Mouse (Mus musculus): ENCODE results near the gene Tk1.
A peak's percentile ranks its signal among the peaks of the same experiment; 100 is the strongest.
"Not testable (repeated sequence)": the region's sequence is repeated elsewhere in the genome, so short reads cannot be mapped to it uniquely, and the experiment has no call there.

Tk1 gene

DNA sequence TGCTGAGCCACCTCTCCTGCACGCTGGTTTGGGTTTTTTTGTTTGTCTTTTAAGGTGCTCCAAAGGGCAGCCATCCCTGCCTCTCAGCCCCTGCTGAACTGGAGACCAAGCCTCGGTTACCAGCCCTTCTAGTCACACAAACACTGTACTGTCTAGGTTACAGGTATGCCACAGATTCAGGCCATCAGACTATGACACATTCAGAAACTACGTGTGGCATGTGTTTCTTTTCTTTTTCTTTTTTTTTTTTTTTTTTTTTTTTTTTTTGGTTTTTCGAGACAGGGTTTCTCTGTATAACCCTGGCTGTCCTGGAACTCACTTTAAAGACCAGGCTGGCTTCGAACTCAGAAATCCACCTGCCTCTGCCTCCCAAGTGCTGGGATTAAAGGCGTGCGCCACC is 37.4 kb downstream of the Tk1 start:
- not testable (repeated sequence) for DNase-seq

DNA sequence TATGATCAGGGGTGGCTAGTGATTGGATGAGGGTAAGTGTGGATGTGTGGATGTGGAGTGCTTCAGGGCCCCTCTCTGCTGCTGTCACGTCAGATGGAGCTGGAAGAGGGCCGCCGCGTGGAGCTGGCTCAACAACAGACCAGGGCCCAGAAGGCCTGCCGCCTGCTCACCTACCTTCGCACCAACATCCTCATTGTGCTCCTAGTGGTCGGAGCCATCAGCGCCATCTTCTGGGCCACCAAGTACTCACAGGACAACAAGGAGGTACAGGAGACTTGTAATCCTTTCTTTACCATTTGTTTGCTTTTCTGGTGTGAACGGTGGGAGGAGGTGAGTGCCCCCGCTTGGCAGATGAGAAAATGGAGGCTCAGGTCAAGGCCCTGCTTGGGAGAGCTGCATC is 39.6 kb downstream of the Tk1 start:
- peak; percentile 77 for DNase-seq

DNA sequence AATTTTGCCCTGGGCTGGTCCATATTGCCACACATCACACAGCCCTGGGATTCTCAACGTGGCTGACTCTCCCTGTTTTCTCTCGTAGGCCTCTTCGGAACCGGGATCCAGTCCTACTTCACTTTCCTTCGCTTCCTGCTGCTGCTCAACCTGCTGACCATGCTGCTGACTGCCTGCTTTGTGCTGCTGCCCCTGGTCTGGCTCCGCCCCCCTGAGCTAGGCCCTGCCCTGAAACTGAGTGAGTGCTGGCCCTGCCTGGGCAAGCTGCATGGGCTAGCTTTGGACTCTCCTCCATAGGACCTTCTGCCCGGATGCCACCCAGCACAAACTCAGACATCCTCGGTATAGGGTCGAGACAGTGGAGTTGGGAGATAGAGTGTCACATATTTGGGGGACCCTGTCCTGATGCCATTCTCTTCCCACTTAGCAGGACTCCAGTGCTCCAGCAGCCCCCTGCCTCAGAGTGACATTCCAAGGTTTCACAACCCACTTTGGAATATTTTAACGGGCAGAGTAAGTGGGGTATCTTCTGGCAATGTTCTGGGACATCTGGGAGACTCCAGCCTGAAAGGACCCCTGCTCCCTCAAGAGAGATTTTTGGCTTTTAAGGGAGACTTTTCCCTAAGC is 42.1 kb downstream of the Tk1 start:
- DNase-seq = peak; percentile 45

DNA sequence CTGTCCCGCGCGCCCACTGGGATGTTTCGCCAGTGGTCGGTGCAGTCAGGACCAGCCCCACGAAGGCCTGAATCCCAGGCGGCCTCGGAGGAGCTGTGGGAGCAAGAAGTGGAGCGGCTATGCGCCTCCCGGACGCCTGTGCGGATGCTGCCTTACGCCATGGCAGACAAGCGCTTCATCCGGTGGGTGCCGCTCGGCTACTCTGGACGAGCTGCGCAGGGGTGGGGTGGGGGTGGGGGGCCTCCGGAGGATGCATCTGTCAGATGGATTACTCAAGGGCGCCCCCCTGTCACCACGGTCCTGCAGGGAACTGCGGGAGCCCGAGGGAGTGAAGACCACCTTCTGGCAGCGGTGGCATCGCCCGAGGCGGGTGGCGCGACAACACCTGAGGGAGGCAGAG is 42.8 kb downstream of the Tk1 start:
- DNase-seq = peak; percentile 39

DNA sequence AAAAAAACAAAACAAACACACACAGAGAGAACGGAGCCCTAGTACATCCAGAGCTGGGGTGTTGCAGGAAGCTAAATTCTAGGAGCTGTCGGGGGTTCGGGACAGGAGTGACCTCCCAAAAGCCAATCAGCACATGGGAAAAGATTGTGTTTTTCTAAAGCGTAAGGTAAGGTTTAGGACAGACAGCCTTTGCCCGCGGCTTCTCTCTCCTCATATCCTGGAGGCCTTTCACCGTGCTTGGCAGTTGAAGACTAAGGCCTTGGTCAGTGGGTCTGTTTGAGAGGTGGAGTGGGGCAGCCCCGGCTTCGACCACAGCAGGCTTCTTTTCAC is 43.2 kb downstream of the Tk1 start:
- no peak for DNase-seq

DNA sequence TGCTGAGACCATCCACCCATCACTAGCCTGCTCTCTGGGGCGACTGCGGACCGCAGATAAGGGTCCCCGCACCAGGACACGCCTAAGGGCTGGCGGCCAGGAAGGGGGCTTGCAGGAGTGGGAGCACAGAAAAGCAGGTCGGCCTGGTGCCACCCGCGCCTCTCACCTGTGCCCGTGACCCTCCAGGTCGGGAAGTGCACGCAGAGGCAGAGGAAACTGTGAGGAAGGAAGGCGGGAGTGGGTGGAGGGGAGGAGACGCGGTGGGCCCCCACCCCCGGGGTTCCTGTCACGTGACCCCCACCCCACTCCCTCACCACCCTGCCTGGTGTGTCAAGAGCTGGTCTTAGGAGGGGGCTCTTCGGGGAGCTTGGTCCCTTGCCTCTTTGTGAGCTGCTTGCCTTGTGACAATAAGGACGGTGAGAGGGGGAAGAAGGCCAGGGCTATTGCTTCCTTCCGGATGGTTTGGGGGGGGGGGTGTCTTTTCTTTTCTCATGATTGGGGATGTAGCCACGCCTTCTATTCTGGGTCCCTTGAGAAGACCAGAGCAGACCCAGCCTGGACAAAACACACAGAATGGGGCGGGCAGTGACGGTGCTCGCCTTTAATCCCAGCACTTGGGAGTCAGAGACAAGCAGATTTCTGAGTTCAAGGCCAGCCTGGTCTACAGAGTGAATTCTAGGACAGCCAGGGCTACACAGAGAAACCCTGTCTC is 43.7 kb downstream of the Tk1 start, which contains the start of the genes Tmc8 and Tmc6:
Gene Tmc8, plus strand, starts transcription at position 84 of the 712 bp plus-strand sequence.
Gene Tmc6, minus strand, starts transcription at position 206 of the 712 bp plus-strand sequence.
- DNase-seq = peak; percentile 32

DNA sequence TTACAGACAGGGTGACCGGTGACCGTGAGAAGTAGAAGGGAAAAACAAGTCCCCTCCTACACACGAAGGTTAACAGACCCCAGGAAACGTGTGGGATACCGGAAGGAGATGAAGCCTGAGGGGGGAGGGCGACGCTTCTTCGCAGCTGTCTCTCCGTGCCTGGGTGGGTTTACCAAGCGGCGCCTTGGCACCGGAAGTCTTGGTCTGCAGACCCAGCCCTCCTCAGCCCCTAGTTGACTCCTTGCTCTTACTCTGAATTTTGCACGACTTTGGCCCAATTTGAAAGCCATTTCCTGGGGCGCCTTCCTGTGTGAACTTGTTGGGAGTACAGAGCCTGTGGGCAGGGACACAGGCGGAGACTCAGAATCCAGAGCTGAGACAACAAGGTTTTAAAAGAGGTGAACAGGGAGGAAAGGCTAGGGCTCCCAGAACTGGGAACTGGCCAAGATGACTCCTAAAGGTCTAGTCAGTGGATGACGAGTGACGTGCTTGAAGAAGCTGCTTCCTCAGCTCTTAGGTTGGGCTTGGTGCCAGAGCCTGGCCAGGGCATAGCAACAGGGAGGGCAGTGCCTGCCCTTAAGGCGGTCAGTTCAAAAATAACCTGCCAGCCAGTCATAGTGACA is 44.6 kb downstream of the Tk1 start:
- peak; percentile 82 for DNase-seq

DNA sequence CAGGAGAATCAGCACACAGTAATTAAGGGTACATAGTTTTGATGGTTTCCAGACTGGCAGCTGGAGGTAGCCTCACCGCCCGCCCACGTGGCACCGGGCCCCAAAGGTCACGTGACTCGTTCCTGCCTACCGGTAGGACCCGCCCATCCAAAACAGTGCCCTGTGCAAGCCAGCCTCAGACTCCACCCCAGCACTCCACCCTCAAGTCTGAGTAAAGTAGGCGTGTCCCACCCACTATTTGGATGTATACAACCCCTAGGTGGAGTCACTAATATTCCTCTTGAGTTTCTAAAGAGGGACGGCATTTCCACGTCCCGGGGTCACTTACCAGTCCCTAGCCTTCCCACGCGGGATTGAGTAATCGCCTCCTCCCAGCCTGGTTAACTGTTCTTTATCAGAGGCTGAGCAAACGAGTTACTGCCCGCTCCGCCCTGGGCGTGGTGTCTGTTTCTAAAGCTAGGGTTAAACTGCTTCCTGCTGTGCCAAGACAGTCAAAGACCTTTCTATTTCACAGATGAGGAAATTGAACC is 45.2 kb downstream of the Tk1 start:
- DNase-seq = peak; percentile 94

DNA sequence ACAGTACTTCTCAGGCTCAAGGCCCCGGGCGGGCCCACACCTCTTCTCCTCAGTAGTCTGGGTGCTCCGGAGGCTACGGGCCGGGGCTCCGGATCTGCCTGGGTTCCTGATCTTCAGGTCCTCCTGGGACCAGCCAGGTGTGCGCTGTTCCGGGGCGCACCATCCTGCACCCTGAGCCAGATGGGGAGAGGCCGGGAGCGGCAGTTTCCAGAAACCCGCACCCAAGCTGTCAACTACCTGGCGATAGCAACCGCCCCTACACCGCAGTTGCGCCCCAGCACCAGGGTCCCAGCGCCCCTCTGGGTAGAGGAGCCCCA is 45.7 kb downstream of the Tk1 start:
- DNase-seq = no peak

DNA sequence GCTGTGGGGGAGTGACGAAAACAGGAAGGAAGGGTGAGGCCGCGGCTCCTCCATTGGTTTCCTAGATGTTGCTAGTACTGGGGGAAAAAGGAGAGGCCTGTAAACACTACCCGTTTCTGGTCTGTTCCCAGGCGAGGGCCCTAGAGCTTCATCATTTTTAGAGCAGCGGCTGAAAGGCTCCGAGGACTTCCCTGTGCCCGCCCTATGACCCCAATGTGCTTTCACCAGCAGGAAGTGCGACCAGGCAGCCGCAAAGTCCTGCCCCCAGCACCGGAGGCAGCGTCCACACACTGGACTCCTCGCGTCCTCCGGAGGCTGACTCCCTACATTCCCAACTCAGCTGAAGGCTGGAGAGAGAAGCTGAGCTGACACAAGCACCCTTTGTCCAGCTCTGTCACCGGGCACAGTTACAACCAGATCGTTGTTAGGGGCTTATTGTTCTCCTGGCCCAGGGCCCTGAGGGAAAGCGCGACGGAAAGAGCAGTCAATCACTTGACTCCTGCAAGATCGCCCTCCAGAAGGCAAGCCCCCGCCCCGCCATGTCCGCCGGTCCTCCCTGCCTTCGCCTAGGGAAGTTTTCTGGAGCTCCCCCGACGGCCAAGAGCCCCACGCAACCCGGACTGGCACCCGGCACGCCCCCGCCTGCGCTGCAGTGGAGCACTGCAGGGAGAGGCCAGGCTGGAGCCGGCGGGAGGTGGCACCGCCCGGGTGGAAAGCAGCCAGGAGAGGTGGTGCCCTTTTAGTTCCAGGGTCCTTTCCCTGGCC is 46.3 kb downstream of the Tk1 start:
- peak; percentile 87 for DNase-seq

DNA sequence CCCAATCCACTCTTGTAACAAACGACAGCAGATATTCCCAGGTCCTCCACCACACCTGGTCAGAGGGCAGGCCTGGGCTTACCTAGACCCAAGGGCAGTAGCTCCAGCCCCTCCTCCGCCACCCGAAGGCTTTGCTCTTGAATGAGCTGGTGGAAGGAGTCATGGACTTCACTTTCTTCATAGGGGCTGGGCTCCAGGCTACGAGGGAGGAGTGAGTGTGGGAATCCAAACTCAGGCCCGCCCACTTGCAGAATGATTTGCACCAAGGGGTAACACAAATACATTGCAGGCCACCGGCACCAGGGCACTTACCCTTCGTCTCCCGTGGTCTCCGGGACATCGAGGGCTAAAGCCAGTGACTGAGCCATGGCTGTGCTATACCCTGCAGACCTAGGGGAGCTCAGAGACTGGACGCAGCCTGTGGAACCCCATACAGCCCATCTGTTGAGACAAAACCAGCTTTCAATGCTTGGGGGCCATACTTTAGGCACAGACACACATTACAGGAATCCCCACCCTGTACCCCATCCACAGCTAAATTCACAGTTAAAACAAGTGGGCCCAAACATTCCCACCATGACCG is 47.0 kb downstream of the Tk1 start:
- DNase-seq = peak; percentile 39

DNA sequence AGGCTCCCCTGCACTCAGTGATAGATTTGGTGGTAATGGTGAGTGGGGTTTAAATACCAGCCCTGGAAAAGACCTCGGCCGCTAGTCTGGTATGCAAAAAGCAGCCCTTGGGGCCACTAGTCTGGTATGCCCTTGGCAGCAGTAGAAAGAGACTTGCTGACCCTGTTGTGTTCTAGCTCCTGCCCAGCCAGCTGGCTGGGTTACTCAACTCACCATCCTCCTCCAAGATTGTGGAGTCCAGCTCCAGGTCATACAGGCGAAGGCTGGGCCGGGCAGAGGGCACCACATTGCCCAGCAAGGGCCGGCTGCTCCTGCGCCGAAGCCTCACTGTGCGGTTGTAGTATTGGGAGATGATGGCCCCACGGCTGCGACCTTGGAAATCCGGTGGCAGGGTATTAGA is 47.9 kb downstream of the Tk1 start:
- DNase-seq = peak; percentile 59

DNA sequence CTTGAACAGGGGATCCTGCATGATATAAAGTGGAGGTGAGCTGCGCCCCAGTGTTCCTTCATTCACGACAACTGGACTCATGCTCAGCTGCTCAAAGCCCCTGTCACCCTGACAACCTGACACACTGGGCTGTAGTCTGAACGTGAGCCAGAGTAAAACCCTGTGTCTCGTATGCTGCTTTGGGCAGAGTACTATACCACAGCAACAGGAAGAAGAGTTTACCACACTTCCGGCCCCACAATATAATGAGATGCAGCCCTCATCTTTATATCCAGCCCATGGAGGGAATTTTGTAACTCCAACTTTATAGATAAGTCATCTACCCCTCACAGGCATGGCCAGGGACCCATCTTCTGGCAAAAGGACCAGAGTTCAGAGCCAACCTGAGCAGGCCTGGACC is 48.8 kb downstream of the Tk1 start:
- DNase-seq = no peak

DNA sequence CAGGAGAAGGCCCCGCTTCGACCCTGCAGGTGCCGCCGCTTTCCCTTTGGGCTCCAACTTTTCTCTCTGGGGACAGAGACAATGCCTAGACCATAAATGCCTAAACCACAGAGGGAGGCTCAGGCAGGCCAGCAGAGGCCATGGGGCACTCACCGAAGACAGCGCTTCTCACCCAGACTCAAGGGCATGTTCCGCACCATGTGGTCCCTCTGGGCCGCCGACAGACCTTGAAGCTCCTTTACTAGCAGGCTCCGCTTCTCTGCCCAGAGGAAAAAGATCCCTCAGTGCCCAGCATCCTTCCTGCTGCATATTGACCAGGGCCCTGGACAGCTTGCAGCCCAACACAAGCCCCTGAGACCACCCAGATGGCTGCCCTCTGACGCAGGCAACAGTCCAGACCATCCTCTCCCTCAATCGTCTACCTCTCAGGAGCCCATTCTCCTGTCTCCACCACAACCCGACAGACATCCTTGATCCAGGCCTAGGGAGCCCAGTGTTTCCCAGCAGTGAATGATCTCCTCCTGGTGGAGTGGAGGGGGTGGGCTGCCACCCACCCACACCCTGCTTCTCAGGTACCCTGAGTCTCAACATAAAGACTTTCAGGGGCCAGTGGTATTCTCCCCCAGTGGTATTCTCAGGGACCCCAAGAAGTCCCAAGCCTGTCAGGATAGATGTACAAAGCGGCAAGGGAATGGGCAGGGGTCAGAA is 49.7 kb downstream of the Tk1 start:
- no peak for DNase-seq

DNA sequence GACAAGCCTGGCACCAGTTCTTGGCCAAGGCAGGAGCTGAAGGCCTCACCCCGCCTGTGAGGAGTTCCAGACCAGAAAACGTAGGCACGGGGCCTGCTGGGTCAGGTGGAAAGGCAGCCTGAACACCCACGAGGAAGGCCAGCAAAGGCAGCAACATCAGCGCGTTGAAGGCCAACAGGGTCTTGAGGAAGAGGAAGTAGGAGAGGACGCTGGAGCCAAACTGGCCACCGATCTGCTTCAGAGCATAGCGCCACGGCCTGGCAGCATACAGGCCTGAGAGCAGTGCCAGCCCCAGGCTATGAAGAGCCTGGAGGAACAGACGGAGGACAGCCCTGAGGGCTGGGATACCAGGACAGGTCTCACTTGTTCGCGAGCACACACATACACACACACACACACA is 50.4 kb downstream of the Tk1 start:
- no peak for DNase-seq

DNA sequence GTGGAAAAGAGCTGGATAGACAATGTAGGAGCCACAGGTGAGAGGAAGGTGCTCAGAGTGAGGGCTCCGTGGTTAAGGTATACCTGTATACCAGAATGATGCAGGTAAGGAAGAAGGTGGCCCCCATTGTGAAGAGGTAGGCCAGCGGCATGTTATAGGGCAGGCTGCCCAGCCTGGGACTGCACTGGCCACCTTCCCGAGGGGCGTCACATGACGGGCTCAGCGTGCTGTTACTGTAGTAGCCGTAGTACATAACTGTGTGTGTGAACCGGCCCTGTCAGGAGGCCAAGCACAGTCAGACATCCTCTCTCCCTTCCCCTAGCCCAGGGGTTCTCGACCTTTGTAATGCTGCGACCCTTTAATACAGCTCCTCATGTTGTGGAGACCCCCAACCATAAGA is 51.0 kb downstream of the Tk1 start:
- no peak for DNase-seq

DNA sequence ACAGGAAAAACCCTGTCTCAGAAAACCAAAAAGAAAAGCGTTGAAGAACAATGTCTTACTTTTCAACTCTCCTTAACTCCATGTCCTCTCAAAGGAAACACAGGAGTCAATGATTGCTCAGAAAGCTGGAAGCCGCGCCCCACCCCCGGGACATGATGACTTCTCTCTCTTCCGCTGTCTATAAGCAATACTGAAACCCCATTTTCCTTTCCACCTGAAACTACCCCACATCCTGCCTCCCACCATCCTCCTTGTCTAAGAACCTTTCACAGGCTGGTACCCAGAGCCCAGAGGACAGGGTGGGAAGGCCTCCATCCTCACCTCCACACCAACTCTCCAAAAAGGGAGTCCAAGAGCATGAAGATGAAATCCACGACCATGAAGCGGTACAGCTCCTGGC is 53.5 kb downstream of the Tk1 start:
- no peak for DNase-seq

DNA sequence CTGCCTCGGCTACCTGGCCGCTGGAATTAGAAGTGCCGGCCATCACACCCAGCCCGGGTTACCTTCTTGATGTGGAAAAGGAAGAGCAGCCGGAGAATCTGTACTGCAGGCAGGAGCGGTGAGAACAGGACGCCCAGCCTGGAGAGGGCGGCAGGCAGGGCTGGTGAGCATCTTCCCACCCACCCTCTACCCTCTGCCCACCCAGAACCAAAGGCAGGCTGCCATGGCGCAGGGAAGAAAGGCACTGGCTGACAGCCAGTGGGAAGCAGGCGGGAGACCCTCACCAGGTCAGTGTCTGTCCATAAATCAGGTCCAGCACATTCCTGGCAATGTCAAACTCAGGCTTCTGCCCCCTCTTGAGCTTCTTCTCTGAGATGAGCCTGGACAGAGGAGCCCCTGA is 55.5 kb downstream of the Tk1 start:
- DNase-seq = no peak

DNA sequence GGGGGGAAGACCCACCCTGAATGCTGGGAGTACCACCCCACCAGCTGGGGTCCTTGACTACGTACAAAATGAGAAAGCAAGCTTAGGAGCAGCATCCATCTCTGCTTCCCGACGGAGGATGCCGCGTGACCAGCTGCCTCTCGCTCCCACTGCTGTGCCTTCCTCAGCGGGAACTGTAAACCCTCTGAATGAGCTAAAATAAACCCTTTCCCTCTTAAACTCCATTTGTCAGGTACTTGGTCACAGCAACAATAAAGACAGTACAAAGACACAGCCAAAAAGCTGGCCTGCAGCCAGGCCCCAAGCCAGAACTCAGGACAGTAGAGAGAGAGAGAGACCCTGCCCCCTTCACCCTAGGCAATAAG is 56.2 kb downstream of the Tk1 start:
- no peak for DNase-seq

DNA sequence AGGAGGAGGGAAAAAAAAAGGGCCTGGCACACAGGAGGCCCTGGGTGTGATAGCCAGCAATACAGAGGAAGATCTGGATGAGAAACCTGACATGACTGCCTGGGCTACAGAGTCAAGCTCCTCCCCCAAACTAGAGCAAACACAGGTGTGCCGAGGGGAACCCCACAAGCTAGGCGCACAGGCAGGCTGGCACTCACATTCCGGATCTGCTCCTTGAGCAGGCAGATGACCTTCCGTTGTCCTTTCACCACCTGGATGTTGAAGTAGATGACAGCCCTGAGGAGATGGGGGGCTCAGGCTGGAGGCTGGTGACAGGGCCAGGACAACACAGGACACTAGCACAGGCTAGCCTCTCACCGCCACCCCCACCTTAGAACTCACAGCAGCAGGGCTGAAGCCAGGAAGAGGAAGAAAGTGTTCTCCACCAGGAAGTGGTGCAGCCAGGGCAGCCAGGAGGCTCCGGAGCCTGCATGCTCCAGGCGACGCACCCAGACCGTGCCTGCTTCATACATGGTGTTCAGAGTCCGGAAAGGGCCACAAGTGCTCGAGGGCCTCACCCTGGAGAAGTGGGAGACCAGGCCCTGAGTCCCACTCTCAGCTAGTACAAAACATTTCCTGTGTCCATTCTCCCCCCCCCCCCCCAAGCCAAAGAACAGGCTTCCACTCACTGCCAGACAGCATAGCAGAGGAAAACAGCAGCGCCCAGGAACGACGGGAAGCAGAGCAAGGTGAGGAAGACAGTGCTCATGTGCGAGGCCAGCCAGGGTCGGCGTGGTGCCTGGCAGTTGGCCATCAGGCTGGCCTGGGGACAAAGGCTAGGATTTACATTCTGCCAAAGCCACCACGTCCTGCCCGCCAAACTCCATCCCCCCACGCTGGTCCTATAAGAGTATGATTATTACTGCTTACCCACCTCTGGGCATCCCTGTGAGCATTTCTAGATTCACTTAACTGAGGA is 56.9 kb downstream of the Tk1 start:
- peak; percentile 35 for DNase-seq

DNA sequence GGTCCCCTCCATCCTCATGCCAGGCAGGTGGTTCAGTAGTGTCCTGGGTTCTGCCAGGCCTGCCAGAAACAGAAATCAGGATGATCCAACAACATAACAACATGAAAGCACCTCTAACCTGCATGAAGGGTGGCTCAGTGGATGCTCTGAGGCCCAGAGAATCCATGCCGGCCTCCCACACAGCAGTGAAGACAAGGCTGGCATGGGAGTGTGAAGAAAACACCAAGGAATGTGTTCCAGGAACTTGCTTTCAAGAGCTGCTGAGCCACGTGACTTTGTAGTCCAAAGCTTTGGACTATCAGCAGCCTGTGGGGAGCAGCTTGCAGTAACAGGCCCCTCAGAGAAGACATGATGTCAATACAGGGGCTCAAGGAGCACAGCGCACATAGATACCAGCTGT is 59.6 kb downstream of the Tk1 start:
- DNase-seq = no peak

Data from kidney, adult 18-20 months (tissue).